Mouse (Mus musculus) layer of hippocampus, postnatal 10 days (tissue): ENCODE results near the gene Rab7. TPM values are rescaled to one million over a fixed set of nuclear protein-coding genes. Genes with fewer than 3 reads are reported as not detected.
"Not testable (repeated sequence)": the region's sequence is repeated elsewhere in the genome, so short reads cannot be mapped to it uniquely, and the experiment has no call there.

Source experiments
- DNase-seq, 2 experiments: peaks; one replicate each; pipeline ENCODE4 v3.0.0; 2021; ENCODE audit warnings: low spot score in 2 of 2
- microRNA-seq, 2 experiments: library from miRNA; unstranded; fragments of <30 nt; microRNA quantifications; one replicate each; pipeline ENCODE4 v1.2.0; 2021
- total RNA-seq, 2 experiments: library from RNA; stranded (reverse); gene quantifications; 2 replicates each; pipeline ENCODE4 v1.2.3; 2021

Gene Rab7
- total RNA-seq, 2 experiments from 2014 or later = 290 to 295 TPM

DNA sequence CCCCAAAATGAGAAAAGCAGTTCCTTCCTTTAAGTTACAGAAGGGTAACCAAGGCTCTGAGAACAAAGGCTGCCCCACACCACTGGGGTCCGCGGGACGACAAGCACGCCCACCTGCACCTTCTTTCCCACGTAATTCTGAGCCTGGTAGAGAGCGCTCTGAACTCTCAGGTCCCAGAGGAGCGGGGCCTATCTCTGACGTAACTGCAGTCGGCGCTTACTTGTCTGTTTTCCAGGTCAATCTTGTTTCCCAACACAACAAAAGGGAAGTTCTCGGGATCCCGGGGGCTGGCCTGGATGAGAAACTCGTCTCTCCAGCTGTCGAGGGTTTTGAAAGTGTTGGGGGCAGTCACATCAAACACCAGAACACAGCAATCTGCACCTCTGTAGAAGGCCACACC is 40.3 kb downstream of the Rab7 start:
- DNase-seq = not testable (repeated sequence)

DNA sequence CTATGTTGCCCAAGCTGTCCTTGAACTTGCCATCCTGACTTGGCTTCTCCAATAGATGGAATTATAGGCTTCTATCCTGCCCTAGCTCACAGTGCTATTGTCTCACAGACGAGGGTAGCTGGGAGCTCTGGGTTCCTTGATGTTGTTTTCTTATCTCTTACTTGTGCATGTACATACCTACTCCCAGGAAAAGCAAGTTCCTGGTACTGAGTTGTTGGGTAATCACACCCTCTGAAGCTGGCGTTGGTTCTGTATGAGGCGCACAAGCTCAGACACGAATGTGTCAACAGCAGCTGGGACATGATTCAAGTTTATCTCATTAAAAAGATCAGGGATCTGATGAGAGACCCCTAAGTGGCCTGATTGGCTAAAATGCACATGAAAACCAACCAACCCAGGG is 41.6 kb downstream of the Rab7 start:
- no peak for DNase-seq

DNA sequence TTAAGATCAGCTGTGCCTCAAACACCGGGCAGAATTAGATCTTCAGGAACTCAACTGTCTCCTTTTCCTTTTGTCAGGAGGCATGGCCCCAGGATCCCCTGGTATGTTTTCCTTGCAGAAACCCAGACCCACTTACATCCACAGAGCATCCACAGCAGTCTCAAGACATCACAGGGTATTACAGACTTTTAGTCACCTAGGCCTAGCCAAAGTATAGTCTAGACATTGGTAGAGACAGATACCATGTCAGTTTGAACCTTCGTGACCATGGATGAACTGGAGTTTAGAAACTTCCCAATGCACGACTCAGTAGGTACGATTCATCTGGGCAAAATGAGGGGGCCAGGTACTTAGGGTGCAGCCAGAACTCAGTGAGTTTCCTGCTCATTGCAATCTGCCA is 46.7 kb downstream of the Rab7 start:
- no peak for DNase-seq

DNA sequence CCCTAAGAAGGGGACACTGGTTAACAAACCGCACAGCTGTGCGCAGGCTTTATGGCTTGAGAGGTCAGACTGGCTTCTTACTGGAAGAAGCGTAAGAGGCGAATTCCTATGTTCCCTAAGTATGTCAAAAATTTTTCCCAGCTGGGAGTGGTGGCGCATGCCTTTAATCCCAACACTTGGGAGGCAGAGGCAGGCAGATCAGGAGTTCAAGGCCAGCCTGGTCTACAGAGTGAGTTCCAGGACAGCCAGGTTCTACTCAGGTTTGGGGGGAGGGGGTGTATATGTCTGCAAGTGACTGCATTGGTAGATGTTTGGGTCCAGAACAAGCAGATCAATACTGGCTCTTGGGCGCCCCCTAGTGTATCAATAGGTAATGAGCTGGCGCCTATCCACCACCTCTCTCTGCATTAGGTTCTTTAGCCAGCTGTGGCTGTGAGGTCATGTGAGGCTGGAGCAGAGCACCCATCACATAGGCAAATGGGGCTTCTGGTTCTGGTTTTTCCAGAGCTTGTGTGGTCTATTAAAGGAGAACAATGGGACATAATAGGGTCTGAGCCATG is 47.3 kb downstream of the Rab7 start:
- peak; percentile 87 for DNase-seq

DNA sequence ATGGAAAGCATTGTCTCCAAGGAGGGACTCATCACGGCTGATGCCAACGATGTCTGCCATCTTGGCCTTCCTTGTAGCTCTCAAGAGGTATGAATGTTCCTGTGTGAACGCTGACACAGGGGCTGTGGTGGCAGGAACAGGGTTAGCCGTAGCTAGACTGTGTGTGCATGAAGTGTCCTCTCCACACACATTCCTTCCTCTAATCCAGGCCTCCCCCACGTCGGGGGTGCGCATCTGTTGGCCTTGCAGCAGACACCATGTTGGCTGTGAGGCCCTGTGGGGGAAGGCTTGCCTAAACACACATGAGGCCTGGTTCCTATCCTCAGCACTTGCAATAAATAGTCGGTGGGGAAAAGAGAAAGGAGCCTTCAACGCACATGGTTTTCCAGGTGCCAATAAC is 48.5 kb downstream of the Rab7 start:
- DNase-seq = no peak

DNA sequence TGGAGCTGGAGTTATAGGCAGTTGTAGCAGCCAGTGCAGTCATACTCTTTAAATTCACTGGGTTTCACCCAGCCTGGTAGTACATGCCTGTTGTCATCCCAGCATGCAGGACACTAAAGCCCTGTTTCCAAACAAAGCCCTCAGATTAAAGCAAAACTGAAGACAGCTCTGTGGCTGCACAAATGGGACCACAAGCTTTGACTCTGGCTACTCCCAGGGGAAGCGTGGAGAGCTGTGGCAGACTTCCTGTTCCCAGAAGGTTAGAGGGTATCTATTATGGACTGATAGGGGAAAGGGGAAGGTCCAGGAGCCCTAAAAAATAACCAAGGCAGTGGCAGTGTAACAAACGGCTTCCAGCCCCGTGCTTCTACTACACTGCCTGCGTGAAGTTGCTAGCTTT is 49.6 kb downstream of the Rab7 start:
- no peak for DNase-seq

DNA sequence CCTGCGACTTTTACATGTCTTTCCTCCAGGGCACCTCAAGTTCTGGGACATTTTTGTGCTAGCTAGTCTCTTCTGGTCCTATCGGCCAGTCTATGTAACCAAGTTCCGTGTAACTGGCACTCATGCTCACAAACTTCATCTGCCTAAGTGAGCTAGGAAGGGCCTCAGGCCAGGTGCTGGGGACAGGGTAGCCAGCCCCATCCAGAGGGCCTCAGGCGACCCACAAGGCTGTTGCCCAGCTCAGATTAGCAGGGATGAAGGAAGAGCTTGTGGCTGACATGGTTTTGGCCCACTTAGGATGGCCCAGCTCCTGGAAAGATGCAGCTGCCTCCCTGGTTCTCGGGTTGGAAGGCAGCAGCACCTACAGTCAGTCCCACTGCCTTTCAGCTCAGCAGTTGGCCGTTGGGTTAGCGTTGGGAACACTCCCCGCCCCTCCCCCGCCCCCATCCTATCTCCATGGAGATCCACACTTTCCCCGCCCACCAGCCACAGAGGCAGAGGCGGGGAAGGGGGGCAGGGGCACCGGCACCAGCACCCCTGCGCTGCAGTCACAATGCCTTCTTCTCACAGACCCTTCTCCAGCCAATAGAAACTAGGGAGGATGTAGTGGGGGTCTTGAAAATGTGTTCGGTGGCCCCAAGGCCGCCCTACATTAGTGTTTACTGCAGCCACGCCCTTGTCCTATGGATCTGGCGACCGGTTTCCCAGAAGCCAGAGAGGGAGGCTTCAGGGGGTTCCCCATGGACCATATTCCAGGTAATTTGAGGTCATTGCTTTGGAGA is 51.1 kb downstream of the Rab7 start:
- peak; percentile 39 to 63 for DNase-seq

DNA sequence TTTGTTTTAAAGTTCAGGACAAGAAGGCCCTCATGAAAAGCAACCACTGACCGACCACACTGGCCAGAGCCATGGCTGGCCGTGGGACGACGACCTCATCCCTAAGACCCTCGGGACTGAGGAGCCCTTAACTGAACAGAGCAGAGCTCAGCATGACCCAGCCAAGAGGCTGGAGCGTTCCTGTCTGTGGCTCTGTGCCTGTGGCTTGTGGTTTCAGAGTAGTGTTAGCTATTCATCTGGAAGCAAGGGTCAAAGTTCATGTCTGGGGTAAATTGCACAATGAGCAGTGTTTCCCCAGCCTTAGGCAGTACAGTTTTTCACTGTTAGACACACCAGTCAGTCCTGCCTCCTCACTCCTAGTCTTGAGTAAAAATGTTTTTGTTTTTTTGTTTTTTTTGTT is 52.3 kb downstream of the Rab7 start:
- DNase-seq = no peak

DNA sequence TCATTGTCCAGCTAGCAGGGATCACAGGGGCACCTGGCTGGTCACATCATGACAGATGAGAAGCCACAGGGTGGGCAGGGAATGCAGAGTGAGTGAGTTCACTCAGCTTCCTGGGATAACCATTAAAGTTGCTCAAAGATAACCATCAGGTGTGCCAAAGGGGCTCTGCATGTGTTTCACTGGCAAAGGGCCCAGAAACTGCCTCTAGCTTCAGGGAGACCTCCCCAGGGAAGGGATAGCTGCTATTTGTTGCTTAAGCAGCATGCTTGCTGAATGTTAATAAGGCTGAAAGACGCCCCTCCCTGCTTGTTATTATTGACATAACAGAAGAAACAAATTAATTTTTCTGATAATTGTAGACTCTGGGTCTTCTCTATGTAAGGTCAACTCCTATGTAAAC is 53.2 kb downstream of the Rab7 start:
- no peak for DNase-seq

DNA sequence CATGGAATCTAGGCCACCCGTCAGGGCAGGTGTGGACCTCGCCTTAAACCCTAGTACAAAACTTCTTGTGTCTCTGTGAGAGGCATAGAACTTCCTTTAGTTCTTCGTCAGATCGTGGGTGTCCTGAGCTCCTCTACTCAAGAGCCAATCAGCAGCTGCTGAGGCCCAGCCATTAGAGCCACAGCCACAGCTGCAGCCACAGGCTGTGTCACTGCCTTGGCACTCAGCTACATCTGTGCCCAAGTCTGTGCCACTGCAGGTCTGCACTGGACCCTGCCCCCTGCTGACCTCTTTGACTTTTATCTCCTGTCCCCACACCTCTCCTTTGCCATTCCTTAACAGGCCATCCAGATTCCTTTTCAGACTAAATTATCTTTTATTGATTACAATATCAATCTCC is 53.9 kb downstream of the Rab7 start:
- no peak for DNase-seq

DNA sequence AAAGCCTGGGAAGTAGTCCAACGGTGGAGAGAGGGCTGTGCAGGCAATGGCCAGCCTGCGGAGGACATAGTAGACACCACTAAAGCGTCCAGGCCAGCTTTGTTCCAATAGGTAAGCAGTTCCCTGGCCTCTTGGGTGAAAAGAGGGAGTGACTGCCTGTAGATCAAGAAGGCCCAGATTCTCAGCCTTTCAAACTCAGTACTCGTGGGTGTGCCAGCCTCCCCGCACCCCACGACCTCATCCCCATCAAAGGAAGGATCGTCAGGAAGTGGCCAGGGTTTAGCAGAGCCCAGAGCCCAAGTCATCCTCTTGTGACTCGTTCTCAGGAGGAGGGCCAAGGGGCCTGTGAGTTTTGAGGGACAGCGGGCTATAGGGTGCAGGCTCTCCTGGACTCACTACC is 62.6 kb downstream of the Rab7 start:
- DNase-seq = no peak

DNA sequence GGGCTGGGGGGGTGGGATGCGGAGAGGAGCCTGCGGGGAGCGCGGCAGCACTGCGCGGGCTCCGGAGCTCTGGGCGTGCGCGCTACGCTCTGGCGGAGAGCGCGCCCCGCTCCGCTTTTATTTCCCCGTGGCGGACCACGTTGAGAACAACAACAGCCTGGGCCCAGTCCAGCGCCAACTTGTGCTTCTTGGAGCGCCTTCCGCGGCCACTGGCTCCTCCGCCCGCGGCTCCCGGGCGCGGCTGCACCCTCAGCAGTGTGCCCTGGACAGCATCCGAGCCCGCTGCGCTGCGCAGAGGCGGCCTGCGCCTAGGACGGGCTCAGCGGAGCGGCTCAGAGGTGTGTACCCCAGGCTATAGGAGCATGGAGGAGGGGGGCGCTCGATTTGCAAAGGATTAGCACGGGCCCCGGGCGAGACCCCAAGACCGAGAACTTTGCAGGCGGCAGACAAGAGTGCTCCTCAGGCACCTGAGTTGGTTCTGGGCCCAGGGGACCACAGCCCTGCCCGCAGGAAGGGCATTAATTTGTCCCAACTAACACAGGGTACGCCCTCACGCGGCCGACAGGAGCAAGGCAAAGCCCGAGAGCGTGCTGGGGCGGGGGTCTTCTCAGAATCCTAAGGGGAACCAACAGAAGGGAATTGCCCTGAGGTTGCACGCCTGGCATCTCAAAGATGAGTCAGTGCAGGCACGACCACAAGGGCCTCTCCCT is 63.4 kb downstream of the Rab7 start, which contains the start of gene H1fx:
Gene H1fx, minus strand, starts transcription at position 91 of the 710 bp plus-strand sequence.
- DNase-seq = peak; percentile 87

DNA sequence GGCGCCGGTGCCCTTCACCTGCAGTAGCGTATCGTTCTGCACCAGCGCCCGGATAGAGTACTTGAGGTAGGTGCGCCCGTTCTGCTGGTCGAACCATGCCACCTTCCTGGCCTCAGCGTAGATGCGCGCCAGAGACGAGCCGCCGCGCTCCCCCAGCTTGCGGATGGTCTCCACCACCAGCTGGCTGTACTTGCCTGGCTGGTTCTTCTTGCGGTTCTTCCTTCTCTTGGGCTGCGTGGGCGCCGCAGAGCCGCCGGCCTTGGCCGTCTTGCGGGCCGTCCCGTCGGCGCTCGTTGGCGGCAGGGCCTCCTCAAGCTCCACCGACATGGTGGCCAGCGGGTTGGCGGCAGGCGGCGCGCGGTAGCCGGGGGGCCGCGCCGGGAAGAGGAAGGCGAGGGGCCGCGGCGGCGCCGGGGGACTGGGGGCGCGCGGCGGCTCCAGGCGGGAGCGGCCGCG is 64.0 kb downstream of the Rab7 start:
- peak; percentile 46 to 58 for DNase-seq

DNA sequence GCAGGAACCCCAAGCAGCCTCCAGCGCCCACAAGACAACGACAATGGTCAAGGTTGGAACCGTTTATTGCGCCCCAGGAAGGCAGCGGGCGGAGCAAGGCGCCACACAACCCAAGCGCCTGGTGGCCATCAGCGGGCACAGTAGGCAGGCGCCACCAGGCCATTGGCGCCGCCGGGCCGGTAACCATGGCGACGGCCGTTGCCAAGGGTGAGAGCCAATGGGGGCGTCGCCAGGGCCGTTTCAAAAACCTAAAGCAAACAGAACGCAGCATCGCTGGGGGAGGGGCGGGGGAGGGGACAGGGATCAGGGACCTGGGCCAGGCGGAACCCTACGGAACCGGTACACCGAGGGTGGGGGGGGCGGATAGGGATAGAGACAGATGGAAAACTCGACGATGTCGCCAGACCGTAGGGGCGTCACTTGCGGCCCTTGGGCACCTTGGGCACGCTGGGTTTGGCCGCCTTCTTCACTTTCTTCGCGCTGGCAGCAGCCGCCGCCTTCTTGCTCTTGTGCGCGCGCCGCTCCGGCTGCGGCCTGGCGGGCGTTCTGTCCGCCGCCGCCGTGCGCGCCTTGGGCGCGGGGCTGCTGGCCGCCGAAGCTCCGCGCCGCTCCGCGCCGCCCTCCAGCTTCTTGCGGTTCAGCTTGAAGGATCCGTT is 64.6 kb downstream of the Rab7 start:
- peak; percentile 86 to 91 for DNase-seq

DNA sequence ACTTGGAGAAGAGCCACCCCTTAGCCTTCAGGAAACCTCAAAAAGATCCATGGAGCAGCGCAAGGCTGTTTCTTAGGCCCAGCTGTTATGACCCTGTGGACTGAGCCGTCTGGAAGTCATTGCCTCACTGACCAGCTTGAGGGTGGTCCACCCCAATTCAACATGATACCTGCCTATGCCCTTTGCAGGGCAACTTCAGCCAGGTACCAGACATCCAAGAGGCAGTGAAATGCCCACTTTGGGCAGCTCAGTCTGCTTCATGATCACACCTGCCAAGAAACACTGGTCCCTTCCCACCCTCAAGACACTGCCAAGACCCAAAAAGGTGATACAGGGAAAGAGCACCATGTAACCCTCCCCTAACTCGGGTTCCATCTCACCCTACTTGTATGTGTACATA is 65.3 kb downstream of the Rab7 start:
- DNase-seq = no peak

DNA sequence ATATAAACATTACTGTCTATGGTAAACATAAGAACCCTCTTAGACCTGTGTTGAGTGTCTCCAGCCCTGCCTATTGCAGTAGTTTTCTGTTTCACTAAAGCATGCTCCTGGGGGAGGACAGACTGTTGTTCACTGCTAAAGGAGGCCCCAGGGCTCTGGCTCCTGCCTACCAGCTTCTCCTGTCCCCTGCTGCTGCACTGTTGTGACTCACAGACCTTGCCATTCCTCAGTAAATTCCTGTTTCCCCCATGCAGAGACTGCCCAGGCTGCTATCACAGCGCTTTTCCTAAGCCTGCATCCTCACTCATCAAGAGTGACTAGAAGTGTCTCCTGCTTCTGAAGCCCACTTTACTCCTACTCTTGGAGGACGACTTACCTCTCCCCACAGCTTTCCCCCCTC is 75.0 kb downstream of the Rab7 start:
- no peak for DNase-seq

DNA sequence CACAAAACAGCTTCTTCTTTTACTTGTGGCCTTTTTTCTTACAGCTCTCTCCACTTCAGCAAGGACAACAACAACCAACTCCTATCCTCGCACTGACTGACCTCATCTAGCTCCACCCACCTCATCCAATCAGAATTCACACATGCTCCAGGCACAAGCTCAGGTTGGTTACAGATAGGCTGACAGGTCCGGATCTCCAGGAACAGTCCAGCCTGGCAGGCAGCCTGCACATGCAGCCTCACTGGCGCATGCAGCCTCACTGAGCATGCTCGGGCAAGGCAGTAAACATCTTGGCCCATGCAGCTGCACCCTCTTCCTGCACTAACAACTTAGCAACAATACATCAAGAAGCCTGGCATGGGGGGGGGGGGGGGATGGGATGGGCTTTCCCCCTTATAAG is 82.6 kb downstream of the Rab7 start:
- not testable (repeated sequence) for DNase-seq

Small RNAs within 50 kb of the gene (microRNA-seq; reads per million reads assigned to microRNA genes)
- 0.78 to 3.8 reads per million in 2 experiments for gene Gm47286

Other genes with a start within 250 kb of the Rab7 start
- 10 to 100 TPM; 19.3 to 21.2 TPM for gene Rab43, start 233.1 kb downstream of the Rab7 start, total RNA-seq
- 1 to 10 TPM; 2.7 to 4.4 TPM for gene Gm45140, start 209.5 kb downstream of the Rab7 start, total RNA-seq
- 10 to 100 TPM; 28.4 to 35.1 TPM for gene Isy1, start 206.5 kb downstream of the Rab7 start, total RNA-seq
- gene Cnbp, start 194.2 kb downstream of the Rab7 start, total RNA-seq = 100 to 1,000 TPM; 248 to 265 TPM
- 100 to 1,000 TPM; 185 to 187 TPM for gene Copg1, start 157.5 kb downstream of the Rab7 start, total RNA-seq
- gene Hmces, start 131.3 kb downstream of the Rab7 start, total RNA-seq = 10 to 100 TPM; 27.1 to 28.3 TPM
- 10 to 100 TPM; 89.7 to 93.5 TPM for gene H1fx, start 63.6 kb downstream of the Rab7 start, total RNA-seq
- 100 to 1,000 TPM; 168 to 180 TPM for gene Rpn1, start 39.2 kb upstream of the Rab7 start, total RNA-seq
- gene Gata2, start 148.6 kb upstream of the Rab7 start, total RNA-seq = 1 to 10 TPM; 4.6 to 5.9 TPM
- gene Dnajb8, start 177.0 kb upstream of the Rab7 start, total RNA-seq = not detected